Mouse (Mus musculus): ENCODE measurements around the gene Wdr24. TPM values are rescaled to one million over a fixed set of nuclear protein-coding genes. Genes with fewer than 3 reads are reported as not detected.

The Wdr24 gene
- total and polyA plus RNA-seq, 2 experiments from 2014 or later = 22.6 to 39.7 TPM

DNA sequence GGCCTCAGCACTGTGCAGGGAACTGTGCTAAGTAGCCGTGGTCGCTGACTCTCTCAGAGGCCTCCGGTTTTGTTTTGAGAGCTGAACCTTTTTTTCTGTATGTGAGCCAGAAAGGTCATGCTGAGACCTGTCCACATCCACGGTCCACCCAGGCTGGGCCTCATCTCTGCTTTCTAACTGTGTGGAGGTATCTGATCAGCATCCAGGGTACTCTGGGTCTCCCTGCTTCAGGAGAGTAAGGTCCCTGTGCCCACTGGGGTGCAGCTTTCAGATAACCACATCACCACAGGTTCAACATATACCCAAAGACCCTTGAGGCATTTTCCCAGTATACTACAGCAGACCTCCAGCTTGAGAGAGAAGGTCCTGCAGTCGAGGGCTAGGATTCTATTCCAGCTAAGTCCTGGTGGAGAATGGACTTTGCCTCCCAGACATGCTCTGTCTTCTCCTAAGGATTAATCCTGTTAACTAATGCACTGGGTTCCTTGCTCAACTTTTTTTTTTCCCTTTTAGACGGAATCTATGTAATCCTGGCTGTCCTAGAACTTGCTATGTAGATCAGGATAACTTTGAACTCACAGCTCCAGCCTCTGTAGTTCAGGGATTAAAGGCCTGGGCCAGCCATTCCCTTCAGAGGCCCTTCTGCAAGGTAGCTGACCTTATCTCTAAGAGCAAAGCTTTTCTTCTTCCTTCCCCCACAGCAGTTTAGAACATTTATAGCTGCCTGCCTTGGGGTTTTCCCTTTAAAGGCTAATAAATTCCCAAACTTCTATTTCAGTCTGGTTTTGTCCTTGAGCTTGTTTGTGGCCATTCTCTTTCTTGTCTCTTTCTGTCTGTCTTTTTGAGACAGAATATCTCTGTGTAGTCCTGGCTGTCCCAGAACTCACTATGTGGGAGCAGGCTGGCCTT is 38.5 kb downstream of the Wdr24 start:
- H3K9ac ChIP-seq (replicated peaks; ENCODE audit: low read length) = peak overlapping the region; percentile 72
- DNase-seq (ENCODE audit: low spot score) (no peak), ATAC-seq (no peak; the same call in none of the 2 replicates)
- peaks cover 11% of the 10 kb centered on the region for H3K4me1 ChIP-seq (ENCODE audit: insufficient read depth, low read length)
- peak overlapping the region; percentile 82 for H3K4me2 ChIP-seq (ENCODE audit: low read depth, low read length)
- 8% methylated on average over 6 of the region's 6 CpGs for WGBS
- H3K9me3 ChIP-seq (ENCODE audit: low read length) = no peaks in the 10 kb centered on the region
- H3K27ac ChIP-seq = peak overlapping the region; percentile 84
- no peak for TF ChIP-seq CTCF (IDR thresholded peaks at IDR 0.05; ENCODE audit: low read depth)
- peak overlapping the region; percentile 61 for H3K4me3 ChIP-seq (ENCODE audit: low read length)
- H3K36me3 ChIP-seq (ENCODE audit: insufficient read depth, low read length) = peaks cover 5% of the 10 kb centered on the region; the same call in 1 of the 2 replicates
- no peaks in the 10 kb centered on the region for H3K27me3 ChIP-seq (ENCODE audit: insufficient read depth, low read length)

DNA sequence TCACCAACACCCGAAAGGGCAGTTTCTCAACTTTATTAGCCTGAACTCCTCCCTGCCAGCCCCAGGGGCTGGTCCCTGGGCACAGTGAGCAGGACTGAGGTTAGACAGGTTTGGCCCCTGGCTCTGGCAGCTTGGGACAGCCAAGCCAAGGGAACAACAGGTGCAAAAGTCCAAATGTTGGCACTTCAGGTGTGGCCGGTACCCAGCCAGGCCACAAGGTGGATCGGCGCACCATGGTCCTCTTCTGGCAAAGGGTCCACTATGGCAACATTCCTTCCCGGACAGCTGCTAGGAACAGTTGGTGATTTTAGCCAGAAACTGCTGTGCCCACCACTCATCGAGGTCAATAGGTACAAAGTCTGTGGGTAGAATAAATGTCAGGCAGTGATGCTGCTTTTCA is 40.3 kb downstream of the Wdr24 start:
- H3K27me3 ChIP-seq (ENCODE audit: insufficient read depth, low read length) = no peaks in the 10 kb centered on the region
- H3K27ac ChIP-seq = no peak overlapping the region
- DNase-seq (ENCODE audit: low spot score) (no peak), ATAC-seq (no peak)
- 85% methylated on average over 6 of the region's 6 CpGs for WGBS
- H3K4me1 ChIP-seq (ENCODE audit: insufficient read depth, low read length) = peaks cover 15% of the 10 kb centered on the region
- no peak overlapping the region for H3K9ac ChIP-seq (replicated peaks; ENCODE audit: low read length)
- no peak overlapping the region for H3K4me2 ChIP-seq (ENCODE audit: low read depth, low read length)
- H3K4me3 ChIP-seq (ENCODE audit: low read length) = no peak overlapping the region
- H3K36me3 ChIP-seq (ENCODE audit: insufficient read depth, low read length) = peaks cover 5% of the 10 kb centered on the region; the same call in 1 of the 2 replicates
- no peak for TF ChIP-seq CTCF (IDR thresholded peaks at IDR 0.05; ENCODE audit: low read depth)
- no peaks in the 10 kb centered on the region for H3K9me3 ChIP-seq (ENCODE audit: low read length)

DNA sequence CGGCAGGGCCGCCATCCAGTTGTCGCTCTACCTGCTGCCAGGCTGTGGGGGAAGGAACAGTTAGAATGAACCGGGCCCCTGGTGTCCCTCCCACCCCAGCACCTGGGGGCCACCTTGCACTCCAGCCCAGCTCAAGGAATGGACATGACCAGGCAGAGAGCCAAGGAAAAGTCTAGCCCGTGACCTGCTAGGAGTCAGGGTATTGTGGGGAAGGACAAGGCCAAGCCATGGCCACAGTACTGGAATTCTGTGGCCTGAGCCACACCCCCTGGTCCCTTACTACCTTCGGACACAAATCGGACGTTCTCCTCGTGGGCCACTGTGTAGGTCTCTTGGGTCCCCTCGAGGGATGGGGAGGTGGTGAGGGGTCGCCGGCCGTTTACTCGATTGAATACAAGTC is 40.9 kb downstream of the Wdr24 start:
- no peaks in the 10 kb centered on the region for H3K27me3 ChIP-seq (ENCODE audit: insufficient read depth, low read length)
- ATAC-seq = no peak

DNA sequence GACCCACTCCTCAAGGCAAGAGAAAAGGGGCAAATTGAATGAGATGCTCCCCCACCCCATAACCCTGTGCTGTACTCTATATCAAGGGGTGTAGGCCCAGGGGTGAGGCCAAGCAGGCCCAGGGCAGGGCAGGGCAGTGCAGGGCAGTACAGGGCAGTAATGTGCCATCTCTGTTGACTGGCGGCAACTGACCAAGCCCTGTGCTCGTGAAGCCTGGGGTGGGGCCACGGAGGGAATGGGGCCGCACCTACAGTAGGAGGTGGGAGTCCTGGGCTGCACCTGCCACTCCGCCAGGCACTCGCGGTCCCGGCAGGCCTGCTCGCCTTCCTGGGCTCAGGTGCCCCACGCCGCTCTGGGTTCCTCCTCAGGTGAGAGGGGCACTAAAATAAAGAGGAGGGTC is 41.9 kb downstream of the Wdr24 start:
- no peak for TF ChIP-seq CTCF (IDR thresholded peaks at IDR 0.05; ENCODE audit: low read depth)
- no peak for ATAC-seq
- no peaks in the 10 kb centered on the region for H3K27me3 ChIP-seq (ENCODE audit: insufficient read depth, low read length)

More for the DNA sequence above, 40.9 kb downstream of the Wdr24 start:
- no peak for DNase-seq (ENCODE audit: low spot score)
- no peak overlapping the region for H3K9ac ChIP-seq (replicated peaks; ENCODE audit: low read length)
- H3K4me1 ChIP-seq (ENCODE audit: insufficient read depth, low read length) = peaks cover 15% of the 10 kb centered on the region
- H3K9me3 ChIP-seq (ENCODE audit: low read length) = no peaks in the 10 kb centered on the region
- H3K4me3 ChIP-seq (ENCODE audit: low read length) = no peak overlapping the region
- 91% methylated on average over 14 of the region's 14 CpGs for WGBS
- H3K36me3 ChIP-seq (ENCODE audit: insufficient read depth, low read length) = peaks cover 5% of the 10 kb centered on the region; the same call in 1 of the 2 replicates
- H3K27ac ChIP-seq = no peak overlapping the region
- no peak overlapping the region for H3K4me2 ChIP-seq (ENCODE audit: low read depth, low read length)
- TF ChIP-seq CTCF (IDR thresholded peaks at IDR 0.05; ENCODE audit: low read depth) = no peak

DNA sequence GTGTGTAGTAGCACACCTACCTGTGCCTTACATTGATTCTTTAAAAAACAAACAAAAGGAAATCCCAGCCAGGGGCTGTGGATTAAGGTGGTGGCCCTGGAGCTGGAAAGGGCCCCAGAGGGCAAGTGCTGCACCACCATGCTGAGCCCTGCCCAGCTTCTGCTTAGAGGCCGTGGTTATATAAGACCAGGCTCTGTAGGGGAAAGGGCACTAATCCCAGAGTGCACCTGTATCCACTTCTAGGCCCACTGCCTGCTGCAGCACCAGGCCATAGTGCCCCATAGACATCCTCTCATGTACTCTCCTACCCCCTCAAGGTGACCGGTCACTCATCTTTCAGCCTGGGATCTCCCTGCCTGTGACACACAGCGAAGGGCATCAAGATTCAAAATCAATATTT is 42.7 kb downstream of the Wdr24 start:
- H3K9me3 ChIP-seq (ENCODE audit: low read length) = no peaks in the 10 kb centered on the region
- H3K27me3 ChIP-seq (ENCODE audit: insufficient read depth, low read length) = no peaks in the 10 kb centered on the region
- no peak overlapping the region for H3K27ac ChIP-seq
- H3K4me3 ChIP-seq (ENCODE audit: low read length) = no peak overlapping the region
- WGBS = 94% methylated on average over 3 of the region's 3 CpGs
- ATAC-seq (no peak), DNase-seq (ENCODE audit: low spot score) (no peak)
- TF ChIP-seq CTCF (IDR thresholded peaks at IDR 0.05; ENCODE audit: low read depth) = no peak
- no peak overlapping the region for H3K9ac ChIP-seq (replicated peaks; ENCODE audit: low read length)
- peaks cover 5% of the 10 kb centered on the region; the same call in 1 of the 2 replicates for H3K36me3 ChIP-seq (ENCODE audit: insufficient read depth, low read length)
- H3K4me1 ChIP-seq (ENCODE audit: insufficient read depth, low read length) = peaks cover 9% of the 10 kb centered on the region
- H3K4me2 ChIP-seq (ENCODE audit: low read depth, low read length) = no peak overlapping the region

More for the DNA sequence above, 41.9 kb downstream of the Wdr24 start:
- Histone ChIP-seq H3K36me3 (ENCODE audit: insufficient read depth, low read length) (peaks cover 5% of the 10 kb centered on the region; the same call in 1 of the 2 replicates), H3K9me3 (ENCODE audit: low read length) (no peaks in the 10 kb centered on the region), H3K4me3 (ENCODE audit: low read length) (no peak overlapping the region), H3K4me2 (ENCODE audit: low read depth, low read length) (no peak overlapping the region), H3K9ac (replicated peaks; ENCODE audit: low read length) (no peak overlapping the region), H3K27ac (no peak overlapping the region), H3K4me1 (ENCODE audit: insufficient read depth, low read length) (peaks cover 14% of the 10 kb centered on the region)
- no peak for DNase-seq (ENCODE audit: low spot score)
- WGBS = 91% methylated on average over 11 of the region's 11 CpGs

DNA sequence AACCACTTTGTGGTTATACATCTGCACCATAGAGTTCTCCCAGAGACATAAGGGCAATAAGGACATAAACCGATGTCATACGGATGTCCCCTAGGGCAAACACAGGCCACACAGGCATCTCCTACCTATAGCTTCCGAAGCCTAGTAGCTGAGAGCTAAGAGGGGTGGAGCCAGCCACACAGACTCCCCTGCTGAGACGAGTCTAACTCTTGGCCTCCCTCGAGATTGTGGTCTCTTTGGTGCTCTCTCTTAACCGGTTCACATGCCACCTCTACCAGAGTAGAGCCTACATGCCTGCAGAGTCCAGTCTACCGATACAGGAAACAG is 44.0 kb downstream of the Wdr24 start:
- Histone ChIP-seq H3K4me3 (ENCODE audit: low read length) (peak overlapping the region; percentile 84), H3K27me3 (ENCODE audit: insufficient read depth, low read length) (no peaks in the 10 kb centered on the region), H3K36me3 (ENCODE audit: insufficient read depth, low read length) (peaks cover 5% of the 10 kb centered on the region; the same call in 1 of the 2 replicates), H3K27ac (no peak overlapping the region), H3K4me1 (ENCODE audit: insufficient read depth, low read length) (peaks cover 4% of the 10 kb centered on the region), H3K4me2 (ENCODE audit: low read depth, low read length) (peak overlapping the region; percentile 89), H3K9ac (replicated peaks; ENCODE audit: low read length) (peak overlapping the region; percentile 77; the same call in 1 of the 2 replicates), H3K9me3 (ENCODE audit: low read length) (no peaks in the 10 kb centered on the region)
- 19% methylated on average over 7 of the region's 7 CpGs for WGBS
- ATAC-seq (no peak), DNase-seq (ENCODE audit: low spot score) (no peak)
- TF ChIP-seq CTCF (IDR thresholded peaks at IDR 0.05; ENCODE audit: low read depth) = no peak
